Mouse (Mus musculus) hindbrain, embryonic 14.5 days (tissue): ENCODE results near the gene Nbl1. TPM values are rescaled to one million over a fixed set of nuclear protein-coding genes. Genes with fewer than 3 reads are reported as not detected.

Experiments used
- polyA plus RNA-seq: library from polyadenylated mRNA; unstranded; fragments of >200 nt; fragmentation: Nextera tagmentation; extraction: Ambion mirVana; gene quantifications from 2 replicates; pipeline ENCODE4 v1.2.1, GENCODE M21; 2014

Nbl1 gene
- polyA plus RNA-seq, 1 experiment from 2014 or later = 47.9 TPM

Other genes with a start within 250 kb of the Nbl1 start
- gene Pla2g5, start 229.5 kb downstream of the Nbl1 start, polyA plus RNA-seq = 0.29 TPM in 2 replicates
- gene Gm13030, start 219.0 kb downstream of the Nbl1 start, polyA plus RNA-seq = not detected in 2 replicates
- gene Pla2g2e, start 215.1 kb downstream of the Nbl1 start, polyA plus RNA-seq = not detected in 2 replicates
- 2.8 and 3.3 TPM in 2 replicates for gene Otud3, start 179.0 kb downstream of the Nbl1 start, polyA plus RNA-seq
- not detected in 2 replicates for gene Rnf186, start 125.9 kb downstream of the Nbl1 start, polyA plus RNA-seq
- gene Tmco4, start 120.1 kb downstream of the Nbl1 start, polyA plus RNA-seq = 0.63 and 1.3 TPM in 2 replicates
- 0.58 and 0.65 TPM in 2 replicates for gene Htr6, start 17.4 kb downstream of the Nbl1 start, polyA plus RNA-seq
- 391 and 450 TPM in 2 replicates for gene Minos1, start 38.1 kb upstream of the Nbl1 start, polyA plus RNA-seq
- 248 and 249 TPM in 2 replicates for gene Capzb, start 99.9 kb upstream of the Nbl1 start, polyA plus RNA-seq
- gene Pqlc2, start 217.7 kb upstream of the Nbl1 start, polyA plus RNA-seq = 10.0 and 13.3 TPM in 2 replicates
- 57.6 and 58.7 TPM in 2 replicates for gene Akr7a5, start 217.8 kb upstream of the Nbl1 start, polyA plus RNA-seq